8 mouse cellular contexts compared by ENCODE assay signal in genomic region chr11:60139141-60139733, GRCm38 (mm10). TPM values are rescaled to one million over a fixed set of nuclear protein-coding genes. Genes with fewer than 3 reads are reported as not detected.
DNase-seq lines count a peak whose midpoint lies in the region; ATAC-seq lines count a peak whose summit lies in the region.

No protein-coding gene starts in this region.

- peak; percentile 49 for ATAC-seq in embryonic facial prominence, embryonic 12.5 days (ENCODE audit: insufficient number of reproducible peaks, insufficient read depth, low FRiP score, low TSS enrichment)
- peak; percentile 75 for ATAC-seq in hindbrain, embryonic 13.5 days (ENCODE audit: low FRiP score)
- ATAC-seq in limb, embryonic 13.5 days (ENCODE audit: low FRiP score, low read depth) = peak; percentile 24
- peak; percentile 80 for ATAC-seq in neural tube, embryonic 14.5 days (ENCODE audit: low read depth)
- ATAC-seq in megakaryocyte-erythroid progenitor cell, adult 5-6 weeks (replicated peaks; ENCODE audit: low FRiP score, low TSS enrichment, poor library complexity, severe bottlenecking) = no peak

- peaks cover 5% of the 10 kb centered on the region; the same call in 1 of the 2 replicates for H3K36me3 ChIP-seq in embryonic facial prominence, embryonic 12.5 days
- H3K36me3 ChIP-seq in hindbrain, embryonic 13.5 days = 0 out of 2 replicates have a peak, but pooled peaks cover 3% of the 10 kb centered on the region
- peaks cover 14% of the 10 kb centered on the region for H3K36me3 ChIP-seq in limb, embryonic 13.5 days
- H3K36me3 ChIP-seq in neural tube, embryonic 14.5 days (ENCODE audit: control insufficient read depth, insufficient read depth, low read length) = peaks cover 1% of the 10 kb centered on the region; the same call in 1 of the 2 replicates

- H3K4me2 ChIP-seq in embryonic facial prominence, embryonic 12.5 days (replicated peaks) = peak overlapping the region; percentile 85
- peak overlapping the region; percentile 89 for H3K4me2 ChIP-seq in hindbrain, embryonic 13.5 days
- peak overlapping the region; percentile 93 for H3K4me2 ChIP-seq in limb, embryonic 13.5 days (replicated peaks)
- H3K4me2 ChIP-seq in neural tube, embryonic 14.5 days (ENCODE audit: low read depth, low read length) = peak overlapping the region; percentile 90

- peak overlapping the region; percentile 63 for H3K4me3 ChIP-seq in embryonic facial prominence, embryonic 12.5 days
- peak overlapping the region; percentile 75 for H3K4me3 ChIP-seq in hindbrain, embryonic 13.5 days
- H3K4me3 ChIP-seq in limb, embryonic 13.5 days = peak overlapping the region; percentile 64
- H3K4me3 ChIP-seq in neural tube, embryonic 14.5 days (ENCODE audit: low read depth, low read length) = peak overlapping the region; percentile 64

- peak overlapping the region; percentile 73 for H3K9ac ChIP-seq in embryonic facial prominence, embryonic 12.5 days
- peak overlapping the region; percentile 93 for H3K9ac ChIP-seq in hindbrain, embryonic 13.5 days
- H3K9ac ChIP-seq in limb, embryonic 13.5 days = peak overlapping the region; percentile 83
- H3K9ac ChIP-seq in neural tube, embryonic 14.5 days (replicated peaks; ENCODE audit: low read depth, low read length) = peak overlapping the region; percentile 82

- H3K27ac ChIP-seq in embryonic facial prominence, embryonic 12.5 days = peak overlapping the region; percentile 91
- peak overlapping the region; percentile 97 for H3K27ac ChIP-seq in hindbrain, embryonic 13.5 days
- H3K27ac ChIP-seq in limb, embryonic 13.5 days = peak overlapping the region; percentile 89; the same call in 1 of the 2 replicates
- H3K27ac ChIP-seq in neural tube, embryonic 14.5 days (ENCODE audit: low read depth, low read length) = peak overlapping the region; percentile 95

- H3K27me3 ChIP-seq in embryonic facial prominence, embryonic 12.5 days = no peaks in the 10 kb centered on the region
- no peaks in the 10 kb centered on the region for H3K27me3 ChIP-seq in hindbrain, embryonic 13.5 days
- no peaks in the 10 kb centered on the region for H3K27me3 ChIP-seq in limb, embryonic 13.5 days
- H3K27me3 ChIP-seq in neural tube, embryonic 14.5 days (ENCODE audit: control insufficient read depth, insufficient read depth, low read length) = no peaks in the 10 kb centered on the region

- WGBS in embryonic facial prominence, embryonic 12.5 days = 2% methylated on average over 24 of the region's 24 CpGs
- WGBS in hindbrain, embryonic 13.5 days = 2% methylated on average over 24 of the region's 24 CpGs
- 2% methylated on average over 24 of the region's 24 CpGs for WGBS in limb, embryonic 13.5 days
- under 1% methylated on average over 24 of the region's 24 CpGs for WGBS in neural tube, embryonic 14.5 days

- H3K9me3 ChIP-seq in embryonic facial prominence, embryonic 12.5 days = no peaks in the 10 kb centered on the region
- H3K9me3 ChIP-seq in hindbrain, embryonic 13.5 days = no peaks in the 10 kb centered on the region
- H3K9me3 ChIP-seq in limb, embryonic 13.5 days = no peaks in the 10 kb centered on the region
- H3K9me3 ChIP-seq in neural tube, embryonic 14.5 days (ENCODE audit: control insufficient read depth, low read length) = no peaks in the 10 kb centered on the region

- peaks cover 38% of the 10 kb centered on the region for H3K4me1 ChIP-seq in embryonic facial prominence, embryonic 12.5 days
- peaks cover 59% of the 10 kb centered on the region for H3K4me1 ChIP-seq in hindbrain, embryonic 13.5 days (replicated peaks)
- peaks cover 41% of the 10 kb centered on the region for H3K4me1 ChIP-seq in limb, embryonic 13.5 days
- peaks cover 41% of the 10 kb centered on the region for H3K4me1 ChIP-seq in neural tube, embryonic 14.5 days (ENCODE audit: control insufficient read depth, insufficient read depth, low read length)

- DNase-seq in adrenal gland, postnatal 25 days = peak; percentile 18
- no peak for DNase-seq in adrenal gland, adult 18-20 months (ENCODE audit: low spot score in 2 of 2)
- DNase-seq in CD8-positive naive resting alpha-beta T cell, adult 2 months (ENCODE audit: low read depth in 2 of 2, low spot score in 2 of 2) = peak; percentile 51 to 68

RNA-seq across cellular contexts. Expression of gene Rai1, which starts 34.4 kb away (rescaled TPM):
- total RNA-seq in adrenal gland, postnatal 25 days (2021) = 54.2 and 57.8 TPM in 2 replicates
- total RNA-seq in adrenal gland, adult 18-20 months (2021) = 10 to 100 TPM; 35.2 to 42.3 TPM
- polyA plus RNA-seq in embryonic facial prominence, embryonic 12.5 days (2016; fragmentation: Nextera tagmentation; extraction: Ambion mirVana) = 35.6 and 36.4 TPM in 2 replicates
- polyA plus RNA-seq in hindbrain, embryonic 13.5 days (2015; fragmentation: Nextera tagmentation; extraction: Ambion mirVana) = 32.6 and 32.7 TPM in 2 replicates
- polyA plus RNA-seq in limb, embryonic 13.5 days (2015; fragmentation: Nextera tagmentation; extraction: Ambion mirVana) = 27.3 and 29.6 TPM in 2 replicates
- 34.1 and 35.7 TPM in 2 replicates for polyA plus RNA-seq in neural tube, embryonic 14.5 days (2014; fragmentation: Nextera tagmentation; extraction: Ambion mirVana)
- 55.9 and 58.6 TPM in 2 replicates for total RNA-seq in megakaryocyte-erythroid progenitor cell, adult 5-6 weeks (2014; fragmentation: Nextera tagmentation)
- 5.9 and 8.3 TPM in 2 replicates for total RNA-seq in megakaryocyte-erythroid progenitor cell, adult 5-6 weeks (2017)

Comparison
In these comparisons a context has a peak if more than half of its experiments do, and no peak if none do; other contexts are left out.
1. DNase-seq: peak in adrenal gland, postnatal 25 days (single experiment) and CD8-positive naive resting alpha-beta T cell, adult 2 months (2 of 2); none in adrenal gland, adult 18-20 months (0 of 2).
2. Peak in every context shown above with its lines, with median percentiles within 50 percentile points of each other: H3K27ac ChIP-seq, H3K4me2 ChIP-seq, H3K4me3 ChIP-seq and H3K9ac ChIP-seq.